Mouse (Mus musculus): ENCODE data around the gene Fam213b. TPM values are rescaled to one million over a fixed set of nuclear protein-coding genes. Genes with fewer than 3 reads are reported as not detected.

The Fam213b gene
- polyA plus RNA-seq, 1 experiment from 2014 or later, result 11.3 TPM

DNA sequence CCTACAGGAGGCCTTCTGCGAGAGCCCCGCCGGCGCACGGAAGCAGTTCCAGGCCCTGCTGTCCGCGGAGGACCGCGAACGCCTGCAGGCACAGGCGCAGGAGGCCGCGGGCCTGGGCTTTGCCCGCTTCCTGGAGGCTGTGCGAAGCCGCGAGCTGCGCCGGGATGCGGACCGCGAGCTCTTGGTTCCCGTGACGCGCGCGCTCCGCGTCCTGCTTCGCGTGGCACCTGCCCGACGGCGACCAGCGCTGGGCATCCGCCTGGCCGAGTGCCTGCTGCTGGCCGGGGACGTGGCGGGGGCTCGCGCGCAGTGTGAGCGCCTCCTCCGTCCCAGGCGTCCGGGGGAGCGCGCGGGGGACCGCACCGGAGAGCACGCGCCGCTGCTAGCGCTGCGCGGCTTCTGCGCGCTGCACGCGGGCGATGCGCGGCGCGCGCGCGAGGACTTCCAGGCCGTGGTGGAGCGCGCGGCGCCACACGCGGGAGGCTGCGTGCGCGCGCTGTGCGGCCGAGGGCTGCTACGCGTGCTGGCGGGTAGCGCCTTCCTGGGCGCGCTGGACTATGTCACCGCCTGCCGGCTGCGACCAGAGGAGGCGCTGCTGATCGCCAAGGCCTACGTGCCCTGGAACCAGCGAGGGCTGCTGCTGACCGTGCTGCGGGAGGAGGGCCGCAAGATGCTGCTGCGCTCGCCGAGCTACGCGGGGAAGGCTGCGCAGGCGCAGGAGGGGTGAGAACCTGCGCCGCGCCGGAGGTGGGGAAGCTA lies 43.0 kb downstream of the Fam213b start:
- WGBS (ENCODE audit: insufficient replicate concordance), result 2% methylated on average over 105 of the region's 110 CpGs

DNA sequence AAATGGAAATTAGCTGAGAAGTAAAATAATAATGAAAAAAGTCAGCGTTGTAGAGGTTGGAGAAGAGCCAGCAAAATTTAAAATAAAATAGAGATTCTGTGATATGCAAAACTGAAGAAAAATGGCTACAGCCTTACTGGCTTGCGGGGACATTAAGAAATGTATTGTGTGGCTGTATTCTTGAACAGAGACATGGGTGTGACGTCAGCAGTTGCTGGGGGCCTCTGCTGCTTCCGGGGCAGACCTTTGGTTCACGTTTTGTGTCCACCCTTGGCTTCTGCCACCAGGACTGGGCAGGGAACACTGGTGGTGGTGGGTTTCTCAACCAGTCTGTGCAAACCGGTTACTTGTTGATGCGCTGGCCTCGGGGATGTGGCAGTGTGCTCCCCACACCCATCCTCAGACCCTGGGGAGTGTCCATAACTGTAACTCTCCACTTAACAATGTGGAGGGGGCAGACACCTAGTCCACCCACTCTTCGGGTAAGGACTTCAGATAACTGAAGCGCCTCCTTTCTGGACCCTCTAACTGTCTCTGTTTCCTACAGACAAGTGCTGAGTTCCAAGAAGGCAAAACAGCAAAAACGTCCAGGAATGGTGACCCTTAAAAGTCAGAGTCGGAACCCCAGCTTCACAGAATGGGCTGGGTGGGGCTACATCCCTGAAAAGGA lies 44.1 kb downstream of the Fam213b start:
- ATAC-seq, result no peak
- peaks cover 63% of the 10 kb centered on the region for H3K27me3 ChIP-seq (replicated peaks)

More for the DNA sequence above, 43.0 kb downstream of the Fam213b start:
- Histone ChIP-seq H3K9me3 (replicated peaks) (0 out of 2 replicates have a peak, but pooled peaks cover 3% of the 10 kb centered on the region), H3K27ac (no peak overlapping the region), H3K36me3 (no peaks in the 10 kb centered on the region), H3K4me1 (peaks cover 9% of the 10 kb centered on the region; the same call in 1 of the 2 replicates), H3K27me3 (replicated peaks) (peaks cover 73% of the 10 kb centered on the region), H3K4me3 (peak overlapping the region; percentile 45), H3K9ac (no peak overlapping the region), H3K4me2 (peak overlapping the region; percentile 66)
- 0 out of 2 replicates have a peak, but pooled peaks have one; percentile 53 for ATAC-seq

DNA sequence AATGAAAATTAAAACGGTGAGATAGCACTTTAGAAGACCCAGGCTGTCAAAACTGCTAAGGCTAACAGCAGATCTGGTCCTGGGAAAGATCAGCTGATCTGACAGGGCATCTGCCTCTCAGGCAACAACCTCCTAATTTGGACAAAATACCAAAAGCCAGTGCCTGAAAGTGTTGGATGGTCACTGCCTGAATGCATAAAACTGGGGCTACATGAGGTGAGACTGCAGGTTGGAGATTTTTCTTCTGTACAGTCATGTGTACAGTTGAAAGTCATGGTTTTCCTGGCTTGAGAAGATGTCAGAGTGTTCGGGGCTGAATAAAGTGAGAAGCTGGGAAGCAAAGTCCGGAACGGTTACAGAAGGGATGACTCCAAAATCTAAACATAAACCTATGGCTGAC lies 45.1 kb downstream of the Fam213b start:
- no peak for ATAC-seq
- H3K4me2 ChIP-seq, result no peak overlapping the region
- peaks cover 9% of the 10 kb centered on the region; the same call in 1 of the 2 replicates for H3K4me1 ChIP-seq
- no peak overlapping the region for H3K9ac ChIP-seq
- WGBS (ENCODE audit: insufficient replicate concordance), result 59% methylated on average over 4 of the region's 4 CpGs
- H3K4me3 ChIP-seq, result no peak overlapping the region
- no peak overlapping the region for H3K27ac ChIP-seq
- 0 out of 2 replicates have a peak, but pooled peaks cover 3% of the 10 kb centered on the region for H3K9me3 ChIP-seq (replicated peaks)
- H3K27me3 ChIP-seq (replicated peaks), result peaks cover 54% of the 10 kb centered on the region
- H3K36me3 ChIP-seq, result no peaks in the 10 kb centered on the region

More for the DNA sequence above, 44.1 kb downstream of the Fam213b start:
- Histone ChIP-seq H3K9me3 (replicated peaks) (0 out of 2 replicates have a peak, but pooled peaks cover 3% of the 10 kb centered on the region), H3K36me3 (no peaks in the 10 kb centered on the region), H3K4me2 (no peak overlapping the region), H3K4me1 (peaks cover 9% of the 10 kb centered on the region; the same call in 1 of the 2 replicates), H3K9ac (no peak overlapping the region), H3K27ac (no peak overlapping the region), H3K4me3 (no peak overlapping the region)
- 46% methylated on average over 12 of the region's 12 CpGs for WGBS (ENCODE audit: insufficient replicate concordance)

DNA sequence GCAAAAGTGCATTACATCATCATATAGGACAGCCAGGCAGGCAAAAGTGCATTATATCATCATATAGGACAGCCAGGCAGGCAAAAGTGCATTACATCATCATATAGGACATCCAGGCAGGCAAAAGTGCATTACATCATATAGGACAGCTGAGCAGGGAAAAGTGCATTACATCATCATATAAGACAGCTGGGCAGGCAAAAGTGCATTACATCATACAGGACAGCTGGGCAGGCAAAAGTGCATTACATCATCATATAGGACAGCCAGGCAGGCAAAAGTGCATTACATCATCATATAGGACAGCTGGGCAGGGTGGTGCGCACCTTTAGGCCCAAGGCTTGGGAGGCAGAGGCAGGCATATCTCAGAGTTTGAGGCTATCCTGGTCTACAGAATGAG lies 46.2 kb downstream of the Fam213b start:
- peaks cover 9% of the 10 kb centered on the region; the same call in 1 of the 2 replicates for H3K4me1 ChIP-seq
- H3K36me3 ChIP-seq, result no peaks in the 10 kb centered on the region
- no peak overlapping the region for H3K4me2 ChIP-seq
- H3K27ac ChIP-seq, result no peak overlapping the region
- 0 out of 2 replicates have a peak, but pooled peaks cover 3% of the 10 kb centered on the region for H3K9me3 ChIP-seq (replicated peaks)
- H3K9ac ChIP-seq, result no peak overlapping the region
- H3K4me3 ChIP-seq, result no peak overlapping the region
- ATAC-seq, result no peak
- H3K27me3 ChIP-seq (replicated peaks), result peaks cover 42% of the 10 kb centered on the region
- whole genome bisulfite sequencing (ENCODE audit: insufficient replicate concordance), result 67% methylated on average over 1 of the region's 1 CpGs

Other genes with a start within 250 kb of the Fam213b start
- gene Actrt2, start 231.3 kb downstream of the Fam213b start, polyA plus RNA-seq (2016; fragmentation: Nextera tagmentation; extraction: Ambion mirVana), result not detected in 2 replicates
- gene Ttc34, start 61.7 kb downstream of the Fam213b start, polyA plus RNA-seq (2016; fragmentation: Nextera tagmentation; extraction: Ambion mirVana), result not detected in 2 replicates
- 1.7 and 2.5 TPM in 2 replicates for gene Mmel1, start 29.6 kb downstream of the Fam213b start, polyA plus RNA-seq (2016; fragmentation: Nextera tagmentation; extraction: Ambion mirVana)
- gene Tnfrsf14, start 29.4 kb upstream of the Fam213b start, polyA plus RNA-seq (2016; fragmentation: Nextera tagmentation; extraction: Ambion mirVana), result 62.9 and 65.0 TPM in 2 replicates
- 0.12 TPM in 1 of 2 replicates, not detected in the other for gene Hes5, start 61.8 kb upstream of the Fam213b start, polyA plus RNA-seq (2016; fragmentation: Nextera tagmentation; extraction: Ambion mirVana)
- 33.4 and 34.0 TPM in 2 replicates for gene Pank4, start 65.0 kb upstream of the Fam213b start, polyA plus RNA-seq (2016; fragmentation: Nextera tagmentation; extraction: Ambion mirVana)
- gene Plch2, start 157.6 kb upstream of the Fam213b start, polyA plus RNA-seq (2016; fragmentation: Nextera tagmentation; extraction: Ambion mirVana), result 0.24 TPM in 1 of 2 replicates, not detected in the other
- gene Pex10, start 167.9 kb upstream of the Fam213b start, polyA plus RNA-seq (2016; fragmentation: Nextera tagmentation; extraction: Ambion mirVana), result 10.3 TPM in 2 replicates
- gene Rer1, start 187.2 kb upstream of the Fam213b start, polyA plus RNA-seq (2016; fragmentation: Nextera tagmentation; extraction: Ambion mirVana), result 107 and 109 TPM in 2 replicates
- gene Morn1, start 187.4 kb upstream of the Fam213b start, polyA plus RNA-seq (2016; fragmentation: Nextera tagmentation; extraction: Ambion mirVana), result 2.0 and 2.1 TPM in 2 replicates

All from liver, embryonic 12.5 days (tissue).